Mouse (Mus musculus) embryonic facial prominence, embryonic 14.5 days (tissue): ENCODE data around the gene Sept9. TPM values are rescaled to one million over a fixed set of nuclear protein-coding genes. Genes with fewer than 3 reads are reported as not detected.
A peak's percentile ranks its signal among the peaks of the same experiment; 100 is the strongest.

Experiments
- ATAC-seq: fragments of 200-750 bp; cut with Nextera tagmentation; 2 replicates; pipeline ENCODE4 v1.8.0; 2017; ENCODE audit warnings: low read depth, moderate number of reproducible peaks, moderate TSS enrichment
- DNase-seq: peaks from one replicate; pipeline ENCODE4 v3.0.0-alpha.2; 2015; ENCODE audit warnings: low spot score
- H3K27ac ChIP-seq: fragments of 300-500 bp; sonication (generic); replicated peaks from 2 replicates; pipeline ENCODE4 v1.5.1; 2014; ENCODE audit warnings: low read depth, mild to moderate bottlenecking, low read length, moderate library complexity
- H3K27me3 ChIP-seq: fragments of 300-500 bp; sonication (generic); replicated peaks from 2 replicates; pipeline ENCODE4 v1.6.1; 2014; ENCODE audit warnings: low read length; ENCODE audit not compliant: control insufficient read depth, insufficient read depth
- H3K36me3 ChIP-seq: fragments of 300-500 bp; sonication (generic); 2 replicates; pipeline ENCODE4 v1.6.1; 2014; ENCODE audit warnings: low read length, mixed read lengths; ENCODE audit not compliant: control insufficient read depth, insufficient read depth
- H3K4me1 ChIP-seq: fragments of 300-500 bp; sonication (generic); 2 replicates; pipeline ENCODE4 v1.6.1; 2014; ENCODE audit warnings: antibody characterized with exemption, low read length; ENCODE audit not compliant: control insufficient read depth, insufficient read depth
- H3K4me2 ChIP-seq: fragments of 300-500 bp; sonication (generic); 2 replicates; pipeline ENCODE4 v1.6.1; 2014; ENCODE audit warnings: low read depth, mild to moderate bottlenecking, low read length, moderate library complexity, mixed read lengths
- H3K4me3 ChIP-seq: fragments of 300-500 bp; sonication (generic); 2 replicates; pipeline ENCODE4 v1.5.1; 2014; ENCODE audit warnings: low read depth, mild to moderate bottlenecking, low read length
- H3K9ac ChIP-seq: fragments of 300-500 bp; sonication (generic); 2 replicates; pipeline ENCODE4 v1.6.1; 2014; ENCODE audit warnings: low read depth, mild to moderate bottlenecking, low read length, moderate library complexity, mixed read lengths
- H3K9me3 ChIP-seq: fragments of 300-500 bp; sonication (generic); 2 replicates; pipeline ENCODE4 v1.6.1; 2016; ENCODE audit warnings: low read length; ENCODE audit not compliant: control insufficient read depth
- WGBS: fragments of 180-500 bp; shearing (Covaris S2); extraction: QIAGEN DNeasy Blood & Tissue Kit; methylation state at CpG from one replicate; pipeline ENCODE4 v1.1.7; 2014; 5-methylcytosine and 5-hydroxymethylcytosine counted together
- polyA plus RNA-seq: library from polyadenylated mRNA; unstranded; fragments of >200 nt; fragmentation: Nextera tagmentation; extraction: Ambion mirVana; gene quantifications from 2 replicates; pipeline ENCODE4 v1.2.1, GENCODE M21; 2014

The Sept9 gene
- polyA plus RNA-seq, 1 experiment from 2014 or later, result 115 TPM

GRCm38 (mm10) chr11:117159257-117159945, 40.1 kb upstream of the Sept9 start:
- ATAC-seq (no peak), DNase-seq (peak; percentile 43)
- Histone ChIP-seq H3K4me3 (no peak overlapping the region), H3K9ac (no peak overlapping the region), H3K4me2 (no peak overlapping the region), H3K4me1 (no peaks in the 10 kb centered on the region), H3K27me3 (no peaks in the 10 kb centered on the region), H3K36me3 (peaks cover 61% of the 10 kb centered on the region), H3K27ac (no peak overlapping the region), H3K9me3 (0 out of 2 replicates have a peak, but pooled peaks cover 3% of the 10 kb centered on the region)
- WGBS, result 73% methylated on average over 13 of the region's 13 CpGs

DNA sequence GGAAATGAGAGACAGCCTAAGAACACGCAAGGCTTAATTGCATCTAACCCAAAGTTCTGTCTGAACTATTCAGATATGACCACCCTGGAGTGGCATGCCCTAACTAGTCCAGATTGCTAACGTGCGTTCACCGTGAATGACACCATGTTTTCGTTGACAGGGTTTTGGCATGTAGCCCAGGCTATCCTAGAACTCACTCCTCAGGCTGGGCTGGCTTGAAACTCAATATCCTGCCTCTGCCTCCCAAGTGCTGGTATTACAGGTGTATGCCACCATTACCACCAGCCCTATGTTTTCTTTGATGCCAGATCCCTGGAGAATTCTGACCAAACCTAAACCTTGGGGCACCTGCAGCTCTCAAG, 39.5 kb upstream of the Sept9 start:
- peak; percentile 64 for DNase-seq
- H3K36me3 ChIP-seq, result peaks cover 55% of the 10 kb centered on the region

DNA sequence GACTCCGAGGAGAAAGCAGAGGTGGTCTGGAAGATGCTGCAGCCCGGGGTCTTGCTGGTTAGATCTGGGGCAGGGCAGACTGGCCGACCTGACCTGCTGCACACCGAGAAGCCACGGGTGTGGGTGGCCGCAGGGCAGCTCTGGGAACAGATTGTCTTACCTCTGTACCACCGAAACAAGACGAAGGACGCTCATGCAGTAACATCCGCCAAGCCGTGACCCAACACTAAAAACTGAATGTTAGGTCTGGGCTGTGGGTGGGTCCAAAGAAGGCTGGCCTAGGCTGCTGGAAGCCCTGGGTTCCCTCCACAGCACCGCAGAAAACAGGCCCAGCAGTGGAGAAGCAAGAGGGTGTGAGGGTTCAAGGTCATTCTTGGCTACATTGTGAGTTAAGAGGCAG, 38.7 kb upstream of the Sept9 start:
- no peaks in the 10 kb centered on the region for H3K4me1 ChIP-seq

More for the DNA sequence above, 39.5 kb upstream of the Sept9 start:
- 45% methylated on average over 5 of the region's 5 CpGs for WGBS
- no peak overlapping the region for H3K4me3 ChIP-seq
- no peak for ATAC-seq
- 0 out of 2 replicates have a peak, but pooled peaks cover 3% of the 10 kb centered on the region for H3K9me3 ChIP-seq
- H3K4me1 ChIP-seq, result no peaks in the 10 kb centered on the region
- no peaks in the 10 kb centered on the region for H3K27me3 ChIP-seq
- no peak overlapping the region for H3K4me2 ChIP-seq
- H3K27ac ChIP-seq, result no peak overlapping the region
- H3K9ac ChIP-seq, result no peak overlapping the region

DNA sequence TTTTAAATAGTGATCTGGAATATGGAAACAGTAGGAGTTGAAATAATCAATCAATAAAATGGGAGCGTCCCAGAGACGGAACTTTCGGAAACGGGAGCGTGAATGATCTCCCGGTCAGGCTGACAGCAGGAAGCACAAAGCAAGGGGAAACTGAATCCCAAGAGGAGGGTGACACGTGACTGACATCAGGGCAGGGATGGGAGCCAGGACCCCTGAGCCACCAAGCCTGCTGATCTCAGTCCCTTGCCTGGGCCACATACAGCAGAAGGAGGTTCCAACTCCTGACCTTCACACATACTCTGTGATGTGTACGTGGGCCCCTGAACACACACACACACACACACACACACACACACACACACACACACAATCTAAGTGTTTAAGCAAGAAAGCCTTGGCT, 37.9 kb upstream of the Sept9 start:
- DNase-seq (no peak), ATAC-seq (no peak)
- H3K9ac ChIP-seq, result no peak overlapping the region
- H3K36me3 ChIP-seq, result peaks cover 40% of the 10 kb centered on the region
- no peak overlapping the region for H3K27ac ChIP-seq
- H3K4me2 ChIP-seq, result no peak overlapping the region
- H3K27me3 ChIP-seq, result no peaks in the 10 kb centered on the region
- no peak overlapping the region for H3K4me3 ChIP-seq
- 75% methylated on average over 8 of the region's 8 CpGs for WGBS
- 0 out of 2 replicates have a peak, but pooled peaks cover 3% of the 10 kb centered on the region for H3K9me3 ChIP-seq
- H3K4me1 ChIP-seq, result no peaks in the 10 kb centered on the region

More for the DNA sequence above, 38.7 kb upstream of the Sept9 start:
- Histone ChIP-seq H3K9ac (no peak overlapping the region), H3K4me3 (no peak overlapping the region), H3K27ac (no peak overlapping the region), H3K9me3 (0 out of 2 replicates have a peak, but pooled peaks cover 3% of the 10 kb centered on the region), H3K36me3 (peaks cover 47% of the 10 kb centered on the region), H3K4me2 (no peak overlapping the region), H3K27me3 (no peaks in the 10 kb centered on the region)
- DNase-seq (no peak), ATAC-seq (no peak)
- 95% methylated on average over 12 of the region's 12 CpGs for WGBS

DNA sequence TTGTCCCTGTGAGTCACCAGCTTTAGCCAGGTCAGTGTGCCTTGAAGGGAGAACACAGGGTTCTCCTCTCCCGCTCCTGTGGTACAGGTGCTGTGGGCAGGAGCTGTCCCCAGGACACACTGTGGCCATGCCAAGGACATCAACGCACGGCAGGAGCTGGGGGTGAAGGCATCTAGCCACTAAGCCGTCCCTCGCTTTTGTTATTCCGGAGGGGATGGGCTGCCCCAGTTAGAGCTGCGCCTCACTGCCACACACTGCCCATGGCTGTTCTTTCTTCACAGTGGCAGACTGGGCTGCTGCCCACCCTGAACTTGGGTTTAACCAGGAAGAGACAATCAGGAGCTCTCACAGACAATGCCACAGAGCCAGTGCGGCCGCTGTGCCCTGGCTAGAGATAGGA, 36.4 kb upstream of the Sept9 start:
- Histone ChIP-seq H3K4me3 (no peak overlapping the region), H3K27me3 (no peaks in the 10 kb centered on the region), H3K27ac (no peak overlapping the region), H3K4me2 (no peak overlapping the region), H3K9me3 (0 out of 2 replicates have a peak, but pooled peaks cover 3% of the 10 kb centered on the region), H3K4me1 (no peaks in the 10 kb centered on the region), H3K9ac (no peak overlapping the region), H3K36me3 (peaks cover 25% of the 10 kb centered on the region)
- 80% methylated on average over 9 of the region's 9 CpGs for WGBS
- ATAC-seq (no peak), DNase-seq (no peak)

GRCm38 (mm10) chr11:117163771-117164170, 35.7 kb upstream of the Sept9 start:
- H3K27ac ChIP-seq, result no peak overlapping the region
- peaks cover 18% of the 10 kb centered on the region for H3K36me3 ChIP-seq
- 0 out of 2 replicates have a peak, but pooled peaks cover 3% of the 10 kb centered on the region for H3K9me3 ChIP-seq
- DNase-seq (no peak), ATAC-seq (no peak)
- 78% methylated on average over 6 of the region's 6 CpGs for WGBS
- H3K27me3 ChIP-seq, result no peaks in the 10 kb centered on the region
- H3K9ac ChIP-seq, result no peak overlapping the region
- H3K4me2 ChIP-seq, result no peak overlapping the region
- H3K4me3 ChIP-seq, result no peak overlapping the region
- no peaks in the 10 kb centered on the region for H3K4me1 ChIP-seq

DNA sequence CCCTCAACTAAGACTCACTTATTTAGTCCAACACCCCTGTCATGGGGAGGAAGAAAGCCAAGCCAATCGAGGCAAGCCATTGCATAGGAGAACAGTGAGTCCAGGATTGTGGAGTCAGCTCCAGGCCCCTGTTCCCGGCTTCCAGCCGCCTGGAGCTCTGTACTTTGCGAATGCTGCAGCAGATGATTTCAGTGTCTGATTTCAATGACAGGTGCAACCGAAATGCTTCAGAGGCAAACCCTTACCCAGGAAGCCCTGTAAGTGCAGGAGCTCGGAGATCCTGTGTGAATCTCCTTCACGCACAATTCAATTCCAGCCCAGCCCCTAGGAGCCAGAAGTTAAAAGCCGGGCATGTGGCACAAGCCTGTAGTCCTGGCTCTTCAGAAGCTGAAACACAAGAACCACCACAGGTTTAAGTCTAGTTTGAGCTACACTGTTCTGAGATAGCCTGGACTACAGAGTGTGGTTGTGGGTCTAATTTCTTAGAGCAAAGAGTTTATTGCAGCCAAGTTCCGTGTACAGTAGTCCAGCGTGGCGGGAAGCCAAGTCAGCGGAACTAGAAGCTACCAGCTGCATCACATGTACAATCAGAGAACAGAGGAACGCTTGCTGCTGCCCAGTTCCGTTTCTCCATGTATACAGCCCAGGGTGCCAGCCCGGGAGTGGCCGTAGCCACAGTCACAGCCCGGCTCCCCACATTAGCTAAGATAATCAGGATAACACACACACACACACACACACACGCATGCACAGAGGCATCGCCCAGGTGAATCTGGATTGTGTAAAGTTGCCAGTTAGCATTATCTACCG, 31.0 kb upstream of the Sept9 start:
- H3K9ac ChIP-seq, result no peak overlapping the region
- H3K4me3 ChIP-seq, result no peak overlapping the region
- ATAC-seq, result peak; percentile 39; the same call in 1 of the 2 replicates
- H3K4me2 ChIP-seq, result no peak overlapping the region
- 0 out of 2 replicates have a peak, but pooled peaks cover under 1% of the 10 kb centered on the region for H3K4me1 ChIP-seq
- no peaks in the 10 kb centered on the region for H3K27me3 ChIP-seq
- H3K36me3 ChIP-seq, result no peaks in the 10 kb centered on the region
- DNase-seq, result peak; percentile 69
- H3K27ac ChIP-seq, result peak overlapping the region; percentile 23; the same call in 1 of the 2 replicates
- 76% methylated on average over 20 of the region's 20 CpGs for WGBS
- H3K9me3 ChIP-seq, result 0 out of 2 replicates have a peak, but pooled peaks cover 3% of the 10 kb centered on the region

- Histone ChIP-seq H3K9me3 (no peaks in the 10 kb centered on the region), H3K4me1 (peaks cover 6% of the 10 kb centered on the region; the same call in 1 of the 2 replicates), H3K27ac (no peak overlapping the region), H3K27me3 (no peaks in the 10 kb centered on the region), H3K4me3 (no peak overlapping the region), H3K4me2 (no peak overlapping the region), H3K36me3 (no peaks in the 10 kb centered on the region), H3K9ac (no peak overlapping the region)
- no peak for DNase-seq
- 88% methylated on average over 11 of the region's 11 CpGs for WGBS
- ATAC-seq, result no peak
Measured at GRCm38 (mm10) chr11:117169088-117169635, 30.3 kb upstream of the Sept9 start.
